Mouse (Mus musculus): ENCODE results near the gene Kctd20.

- TF ChIP-seq CTCF (IDR thresholded peaks at IDR 0.05) (no peak), POLR2A (IDR thresholded peaks at IDR 0.05; ENCODE audit: insufficient read depth, low read depth, low read length) (no peak), EP300 (IDR thresholded peaks at IDR 0.05; ENCODE audit: insufficient read depth, low read depth, low read length) (no peak)
Measured at GRCm38 (mm10) chr17:28915060-28915628, 36.6 kb upstream of the Kctd20 start, which contains the start of gene 4930539E08Rik.
